Mouse (Mus musculus): ENCODE data around the gene C1ql3.

Gene C1ql3

DNA sequence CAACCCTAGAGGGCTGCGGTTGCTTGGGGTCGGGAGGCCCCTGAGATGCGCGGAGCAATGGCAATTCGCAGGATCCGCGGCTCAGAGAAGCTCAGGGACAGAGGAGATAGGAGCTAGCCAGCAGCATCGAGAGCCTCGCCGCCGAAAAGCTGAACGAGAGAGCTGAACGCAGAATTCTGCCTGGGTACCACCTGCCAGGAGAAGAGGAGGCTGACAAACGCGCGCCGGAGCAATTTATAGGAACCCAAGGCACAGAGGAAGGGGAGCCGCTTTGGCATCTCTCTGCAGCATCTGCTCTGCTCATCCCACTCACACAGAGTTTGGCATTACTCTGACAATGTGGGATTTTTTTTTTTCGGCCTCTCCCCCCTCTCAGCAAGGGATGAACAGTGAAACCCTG, at the start of gene C1ql3:
C1ql3 (minus strand) TSS at position 335 of the 400 bp plus-strand sequence.
- peak; percentile 66 to 80 for DNase-seq

- no peak for DNase-seq
These were observed 49.0 kb upstream of the C1ql3 start for GRCm38 (mm10) chr2:13060426-13061170.

DNA sequence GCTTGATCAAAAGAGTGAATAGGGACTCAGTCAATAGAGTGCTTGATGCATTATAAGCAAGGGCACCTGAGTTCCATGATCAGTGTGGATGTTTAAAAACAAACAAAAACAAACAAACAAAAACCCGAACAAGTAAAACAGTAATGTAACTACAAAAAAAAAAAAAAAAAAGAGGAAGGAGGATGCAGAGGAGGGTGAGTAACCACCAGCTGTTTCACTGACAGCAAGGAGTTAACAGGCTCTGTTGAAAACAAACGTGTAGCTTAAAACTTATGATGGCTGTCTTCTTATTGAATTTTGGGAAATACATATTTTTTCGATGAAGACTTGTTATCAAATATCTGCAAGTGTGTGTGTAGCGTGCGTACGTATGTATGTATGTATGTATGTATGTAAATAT, 37.0 kb upstream of the C1ql3 start:
- no peak for DNase-seq

DNA sequence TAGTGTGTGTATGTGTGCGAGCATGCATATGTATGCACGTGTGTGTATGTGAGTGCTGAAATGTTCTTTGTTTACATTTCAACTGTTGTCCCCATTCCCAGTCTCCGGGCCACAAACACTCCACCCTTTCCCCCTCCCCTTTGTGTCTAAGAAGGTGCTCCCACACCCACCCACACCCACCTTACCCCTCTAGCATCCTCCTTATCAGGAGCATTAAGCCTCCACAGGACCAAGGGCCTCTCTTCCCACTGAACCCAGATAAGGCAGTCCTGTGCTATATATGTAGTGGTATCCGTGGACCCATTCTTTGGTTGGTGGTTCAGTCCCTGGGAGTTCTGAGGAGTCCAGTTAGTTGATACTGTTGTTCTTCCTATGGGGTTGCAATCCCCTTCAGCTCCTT, 32.9 kb upstream of the C1ql3 start:
- no peak for DNase-seq

DNA sequence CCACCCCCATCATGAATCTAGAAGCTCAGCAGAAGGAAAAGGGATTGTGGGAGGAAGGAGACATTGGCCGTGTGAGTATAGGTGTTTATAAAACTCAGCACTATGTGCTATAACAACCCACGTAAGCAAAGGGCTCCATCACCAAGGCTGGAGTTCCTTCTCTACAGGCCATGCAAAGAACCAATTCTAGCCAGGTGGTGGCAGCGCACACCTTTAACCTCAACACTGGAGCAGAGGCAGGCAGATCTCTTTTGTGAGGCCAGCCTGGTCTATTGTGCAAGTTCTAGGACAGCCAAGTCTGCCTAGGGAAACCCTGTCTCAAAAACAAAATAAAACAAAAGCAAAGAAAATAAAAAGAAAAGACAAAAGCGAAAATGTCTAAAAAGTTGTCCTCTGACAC, 28.2 kb upstream of the C1ql3 start:
- no peak for DNase-seq

GRCm38 (mm10) chr2:13038772-13039171, 27.2 kb upstream of the C1ql3 start:
- DNase-seq: no peak

DNA sequence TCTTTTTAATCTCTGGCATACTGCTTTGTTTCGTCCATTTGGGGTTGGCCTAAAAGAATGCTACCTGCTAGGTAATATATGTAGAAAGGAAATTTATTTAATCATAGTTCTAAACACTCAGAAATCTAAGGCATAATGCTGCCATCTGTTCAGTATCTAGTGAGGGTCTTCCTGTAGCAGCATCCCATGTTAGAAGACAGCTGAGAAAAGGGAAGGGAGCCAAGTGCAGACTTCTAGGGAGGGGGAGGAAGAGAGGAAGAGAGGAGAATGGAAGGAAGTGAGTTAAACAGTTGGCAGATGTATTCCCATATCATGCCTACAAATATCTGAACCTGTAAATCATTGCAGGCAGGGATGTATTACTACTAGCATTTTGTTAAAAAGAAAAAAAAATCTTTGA, 7.3 kb upstream of the C1ql3 start:
- peak in 1 of 2 experiments; percentile 13 for DNase-seq

GRCm38 (mm10) chr2:13018382-13018781, 6.8 kb upstream of the C1ql3 start:
- no peak for DNase-seq

GRCm38 (mm10) chr2:13011973-13012372, 367 bp upstream of the C1ql3 start:
- DNase-seq: no peak

GRCm38 (mm10) chr2:13010460-13011341, 905 bp downstream of the C1ql3 start:
- peak; percentile 60 to 69 for DNase-seq

- no peak for DNase-seq
These were observed 1.6 kb downstream of the C1ql3 start for GRCm38 (mm10) chr2:13010030-13010459.

DNA sequence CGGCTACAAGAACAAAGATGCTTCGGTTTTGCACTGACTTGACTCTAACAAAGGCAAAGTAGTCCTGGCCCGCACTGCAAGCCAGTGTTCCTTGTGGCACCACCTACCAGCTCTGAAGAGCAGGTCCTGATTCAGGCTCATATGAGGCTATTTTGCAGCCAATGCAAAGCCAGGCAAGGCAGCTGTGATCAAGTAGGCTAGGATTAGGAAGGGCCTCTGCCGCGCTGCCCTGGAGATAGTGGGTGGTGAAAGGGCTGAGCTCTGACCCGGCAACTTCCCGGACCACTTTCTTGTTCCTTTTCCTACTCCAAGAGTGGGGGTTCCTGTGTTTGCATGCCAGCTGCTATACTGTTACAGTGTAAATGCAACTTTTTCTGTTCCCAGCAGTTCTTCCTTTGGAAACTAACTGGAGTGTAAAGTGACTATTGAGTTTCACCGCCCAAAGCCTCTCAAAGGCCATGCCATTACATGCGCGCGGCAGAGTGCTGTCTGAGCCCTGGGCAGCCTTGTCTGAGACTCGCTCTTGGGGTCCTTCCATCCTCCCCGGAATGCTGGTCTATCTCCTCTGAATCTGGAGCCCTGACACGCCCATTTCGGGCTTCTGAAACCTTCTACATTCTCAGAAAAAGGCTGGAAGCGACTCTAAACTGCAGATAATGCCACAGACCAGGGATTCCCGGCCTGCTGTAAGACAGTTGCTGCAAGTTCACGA, 2.2 kb downstream of the C1ql3 start:
- DNase-seq: peak; percentile 13 to 14

DNA sequence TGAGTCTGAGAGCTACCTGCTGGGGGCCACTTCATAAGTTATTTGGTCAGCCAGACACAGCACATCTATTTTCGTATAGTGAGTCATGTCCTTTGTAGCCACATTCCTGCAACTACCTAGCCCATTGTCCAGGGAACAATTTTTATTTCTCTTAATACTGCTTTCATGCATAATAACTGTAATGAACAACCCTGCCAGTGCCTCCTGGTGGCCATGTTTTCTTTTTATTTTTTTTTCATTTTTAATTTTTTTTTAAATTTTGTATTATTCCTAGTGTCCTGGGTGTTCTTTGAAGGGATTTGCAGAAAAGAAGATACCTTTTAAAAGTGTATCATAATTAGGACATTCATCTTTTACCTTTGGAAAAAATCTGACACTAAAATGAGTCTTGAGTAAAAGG, 3.2 kb downstream of the C1ql3 start:
- DNase-seq: no peak

DNA sequence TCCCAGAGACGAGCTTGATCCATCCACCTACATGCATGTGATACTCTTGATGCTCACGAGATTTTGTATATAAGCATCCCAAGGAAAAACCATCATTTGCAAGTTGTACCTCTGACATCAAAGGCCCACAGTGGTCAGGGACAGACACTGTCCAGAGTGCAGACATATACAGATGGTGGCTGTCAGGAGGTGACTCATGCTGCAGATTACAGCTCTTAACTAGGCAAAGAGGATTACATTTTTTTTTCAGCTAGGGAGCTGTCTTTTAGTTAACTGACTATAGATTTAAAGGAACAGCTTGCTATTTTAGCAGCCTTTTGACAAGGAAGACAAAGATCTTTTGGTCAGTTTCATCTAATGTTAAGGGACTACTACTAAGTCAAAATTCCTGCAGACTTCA, 11.6 kb downstream of the C1ql3 start:
- no peak for DNase-seq

GRCm38 (mm10) chr2:12984901-12985732, 26.5 kb downstream of the C1ql3 start:
- no peak for DNase-seq

DNA sequence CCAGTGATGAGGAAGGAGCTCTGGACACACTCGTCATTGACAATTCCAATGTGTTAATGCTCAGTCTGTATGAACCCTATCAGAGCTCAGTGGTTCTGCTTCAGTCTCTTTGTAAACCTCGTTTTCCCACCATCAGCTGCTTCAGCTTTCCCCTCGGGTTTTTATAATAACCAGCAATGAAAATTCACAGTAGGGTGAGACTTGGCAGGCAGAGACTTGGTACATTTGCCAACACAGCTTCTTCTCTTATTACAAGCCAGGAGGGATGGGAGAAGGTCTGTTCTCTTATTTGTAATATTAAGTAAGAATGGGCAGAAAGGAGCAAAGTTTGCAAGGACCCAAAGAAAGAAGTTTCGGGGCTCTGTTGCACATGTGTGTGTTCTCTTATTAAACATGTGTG, 32.8 kb downstream of the C1ql3 start:
- DNase-seq: peak; percentile 56 to 67

GRCm38 (mm10) chr2:12977367-12977766, 34.2 kb downstream of the C1ql3 start:
- no peak for DNase-seq

DNA sequence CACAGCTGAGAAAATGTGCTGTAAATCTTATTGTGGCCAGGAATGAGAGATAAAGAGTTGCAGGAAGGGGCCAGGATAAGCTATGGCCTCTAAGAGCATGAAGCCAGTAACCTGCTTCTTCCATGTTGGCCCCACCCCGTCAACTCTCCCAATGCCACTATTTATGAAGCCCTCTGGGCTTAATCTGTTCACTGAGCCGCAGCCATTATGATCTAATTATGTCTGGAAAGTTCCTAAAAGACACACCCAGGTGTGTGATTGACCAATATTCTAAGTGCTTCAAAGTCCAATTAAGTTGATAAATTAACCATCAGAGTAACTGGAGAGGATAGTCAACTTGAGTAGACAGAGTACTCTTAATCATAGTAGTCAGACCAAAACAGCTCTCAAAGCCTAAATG, 37.9 kb downstream of the C1ql3 start:
- DNase-seq: no peak

- DNase-seq: peak; percentile 6 to 10
These were observed 41.4 kb downstream of the C1ql3 start for GRCm38 (mm10) chr2:12970049-12970724.

GRCm38 (mm10) chr2:12956703-12957424, 54.7 kb downstream of the C1ql3 start:
- DNase-seq: no peak

Measured in cerebellum, postnatal 10 days (tissue).